Mouse (Mus musculus): ENCODE data around the gene Dixdc1.

GRCm38 (mm10) chr9:50718878-50719277, 20.4 kb downstream of the Dixdc1 start:
- TF ChIP-seq CTCF (IDR thresholded peaks at IDR 0.05; ENCODE audit: control insufficient read depth, insufficient read depth, low read length) (no peak), POLR2A (IDR thresholded peaks at IDR 0.05; ENCODE audit: borderline replicate concordance, control insufficient read depth, low read depth, low read length) (no peak)
